Mouse (Mus musculus) kidney, postnatal 0 days (tissue): ENCODE results near the gene Fars2. TPM values are rescaled to one million over a fixed set of nuclear protein-coding genes. Genes with fewer than 3 reads are reported as not detected.

ENCODE experiments used
- ATAC-seq: fragments of 200-750 bp; cut with Nextera tagmentation; replicated peaks from 2 replicates; pipeline ENCODE4 v1.8.0; 2017; ENCODE audit warnings: low read depth, moderate number of reproducible peaks, moderate TSS enrichment, moderate library complexity; ENCODE audit not compliant: low FRiP score
- DNase-seq: peaks from one replicate; pipeline ENCODE4 v3.0.0-alpha.2; 2016; ENCODE audit warnings: low spot score
- H3K27ac ChIP-seq: fragments of 300-500 bp; sonication (generic); 2 replicates; pipeline ENCODE4 v1.5.1; 2014; ENCODE audit warnings: mild to moderate bottlenecking
- H3K27me3 ChIP-seq: fragments of 300-500 bp; sonication (generic); 2 replicates; pipeline ENCODE4 v1.6.1; 2014; ENCODE audit warnings: low read length, mixed read lengths; ENCODE audit not compliant: insufficient read depth
- H3K36me3 ChIP-seq: fragments of 300-500 bp; sonication (generic); 2 replicates; pipeline ENCODE4 v1.6.1; 2014; ENCODE audit warnings: low read length, mixed read lengths; ENCODE audit not compliant: insufficient read depth
- H3K4me1 ChIP-seq: fragments of 300-500 bp; sonication (generic); replicated peaks from 2 replicates; pipeline ENCODE4 v1.6.1; 2014; ENCODE audit warnings: antibody characterized with exemption, low read length, mixed read lengths; ENCODE audit not compliant: insufficient read depth
- H3K4me2 ChIP-seq: fragments of 300-500 bp; sonication (generic); 2 replicates; pipeline ENCODE4 v1.6.1; 2014; ENCODE audit warnings: mild to moderate bottlenecking, low read length, moderate library complexity, mixed read lengths
- H3K4me3 ChIP-seq: fragments of 300-500 bp; sonication (generic); replicated peaks from 2 replicates; pipeline ENCODE4 v1.5.1; 2014; ENCODE audit warnings: low read depth, low read length
- H3K9ac ChIP-seq: fragments of 300-500 bp; sonication (generic); 2 replicates; pipeline ENCODE4 v1.6.1; 2014; ENCODE audit warnings: low read depth, low read length
- H3K9me3 ChIP-seq: fragments of 300-500 bp; sonication (generic); replicated peaks from 2 replicates; pipeline ENCODE4 v1.6.1; 2016; ENCODE audit warnings: low read length, inconsistent platforms, mixed read lengths
- CTCF ChIP-seq: IDR thresholded peaks from 2 replicates; pipeline ENCODE4 v1.5.1; 2016; ENCODE audit warnings: antibody characterized with exemption, low read depth, mild to moderate bottlenecking, moderate library complexity
- WGBS: fragments of 180-500 bp; shearing (Covaris S2); extraction: QIAGEN DNeasy Blood & Tissue Kit; methylation state at CpG from one replicate; pipeline ENCODE4 v1.1.7; 2014; 5-methylcytosine and 5-hydroxymethylcytosine counted together
- polyA plus RNA-seq: library from polyadenylated mRNA; unstranded; fragments of >200 nt; fragmentation: Nextera tagmentation; extraction: Ambion mirVana; gene quantifications from 2 replicates; pipeline ENCODE4 v1.2.1, GENCODE M21; 2015

Gene Fars2
- polyA plus RNA-seq = 47.0 and 54.7 TPM in 2 replicates

- Histone ChIP-seq H3K27me3 (no peaks in the 10 kb centered on the region), H3K27ac (peak within 1 kb of the TSS; percentile 96), H3K4me2 (peak within 1 kb of the TSS; percentile 82), H3K4me1 (no peaks in the 10 kb centered on the region; the same call in 1 of the 2 replicates), H3K9ac (peak within 1 kb of the TSS; percentile 80), H3K4me3 (peak within 1 kb of the TSS; percentile 82), H3K9me3 (no peaks in the 10 kb centered on the region), H3K36me3 (no peaks in the 10 kb centered on the region)
- ATAC-seq (peak; percentile 98), DNase-seq (peak; percentile 98)
- TF ChIP-seq CTCF = peak; percentile 27
- under 1% methylated on average over 68 of the region's 75 CpGs for WGBS
Measured at GRCm38 (mm10) chr13:36117143-36118014, at the start of gene Fars2, which contains the start of gene Lyrm4. Gene Fars2, plus strand, starts transcription at chr13:36117412. Gene Lyrm4, minus strand, starts transcription at chr13:36117526.

GRCm38 (mm10) chr13:36074484-36074883, 42.7 kb upstream of the Fars2 start:
- Histone ChIP-seq H3K9ac (no peak overlapping the region), H3K36me3 (no peaks in the 10 kb centered on the region), H3K4me3 (no peak overlapping the region), H3K4me2 (no peak overlapping the region), H3K27ac (no peak overlapping the region), H3K4me1 (no peaks in the 10 kb centered on the region), H3K27me3 (no peaks in the 10 kb centered on the region), H3K9me3 (no peaks in the 10 kb centered on the region)
- 88% methylated on average over 3 of the region's 3 CpGs for WGBS
- TF ChIP-seq CTCF = no peak
- DNase-seq (no peak), ATAC-seq (no peak)

- no peaks in the 10 kb centered on the region for H3K27me3 ChIP-seq
- TF ChIP-seq CTCF = no peak
- ATAC-seq (no peak), DNase-seq (no peak)
- 86% methylated on average over 3 of the region's 3 CpGs for WGBS
- H3K9me3 ChIP-seq = no peaks in the 10 kb centered on the region
- H3K4me2 ChIP-seq = no peak overlapping the region
- H3K9ac ChIP-seq = no peak overlapping the region
- no peaks in the 10 kb centered on the region for H3K4me1 ChIP-seq
- no peak overlapping the region for H3K27ac ChIP-seq
- H3K4me3 ChIP-seq = no peak overlapping the region
- no peaks in the 10 kb centered on the region for H3K36me3 ChIP-seq
Measured at GRCm38 (mm10) chr13:36081591-36081990, 35.6 kb upstream of the Fars2 start.

GRCm38 (mm10) chr13:36084701-36085100, 32.5 kb upstream of the Fars2 start:
- Histone ChIP-seq H3K4me1 (no peaks in the 10 kb centered on the region), H3K4me3 (no peak overlapping the region), H3K36me3 (no peaks in the 10 kb centered on the region), H3K4me2 (no peak overlapping the region), H3K9ac (no peak overlapping the region), H3K27me3 (no peaks in the 10 kb centered on the region), H3K27ac (no peak overlapping the region), H3K9me3 (no peaks in the 10 kb centered on the region)
- ATAC-seq = no peak
- 77% methylated on average over 3 of the region's 3 CpGs for WGBS
- no peak for TF ChIP-seq CTCF
- no peak for DNase-seq

GRCm38 (mm10) chr13:36085971-36086370, 31.2 kb upstream of the Fars2 start:
- peak; percentile 66 for DNase-seq
- 47% methylated on average over 3 of the region's 3 CpGs for WGBS
- no peak for ATAC-seq
- H3K4me1 ChIP-seq = no peaks in the 10 kb centered on the region
- no peak overlapping the region for H3K4me3 ChIP-seq
- TF ChIP-seq CTCF = no peak
- H3K9ac ChIP-seq = no peak overlapping the region
- no peak overlapping the region for H3K27ac ChIP-seq
- no peak overlapping the region for H3K4me2 ChIP-seq
- H3K27me3 ChIP-seq = no peaks in the 10 kb centered on the region
- no peaks in the 10 kb centered on the region for H3K36me3 ChIP-seq
- H3K9me3 ChIP-seq = no peaks in the 10 kb centered on the region

- Histone ChIP-seq H3K4me2 (no peak overlapping the region), H3K27ac (no peak overlapping the region), H3K4me3 (no peak overlapping the region), H3K9ac (no peak overlapping the region), H3K36me3 (peaks cover 4% of the 10 kb centered on the region; the same call in 1 of the 2 replicates), H3K9me3 (no peaks in the 10 kb centered on the region), H3K4me1 (no peaks in the 10 kb centered on the region), H3K27me3 (no peaks in the 10 kb centered on the region)
- 86% methylated on average over 5 of the region's 5 CpGs for WGBS
- DNase-seq (no peak), ATAC-seq (no peak)
- TF ChIP-seq CTCF = no peak
Measured at GRCm38 (mm10) chr13:36086608-36087391, 30.4 kb upstream of the Fars2 start.
